Mouse (Mus musculus): ENCODE results near the gene Gm49510.

DNA sequence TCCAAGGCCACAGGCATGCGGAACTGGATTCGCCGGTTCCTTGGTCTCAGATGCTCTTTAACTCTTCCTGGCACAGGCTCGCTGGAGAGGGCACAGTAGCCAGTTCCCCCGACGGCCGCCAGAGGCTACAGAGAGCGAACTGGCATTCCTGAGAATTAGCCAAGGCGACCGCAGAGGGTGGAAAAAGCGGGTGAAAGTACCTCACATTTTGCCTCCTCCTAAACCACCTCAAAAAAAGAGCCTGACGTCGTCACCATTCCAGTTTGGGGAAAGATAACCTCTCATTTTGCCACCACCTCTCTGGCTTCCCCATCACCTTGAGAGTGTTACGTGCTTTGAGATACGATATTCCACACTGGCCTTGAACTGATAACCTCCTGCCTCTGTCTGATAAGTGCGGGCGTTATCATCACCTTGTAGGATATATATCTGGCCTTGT is 23.2 kb upstream of the Gm49510 start:
- no peak for TF ChIP-seq POLR2A (IDR thresholded peaks at IDR 0.05; ENCODE audit: low read depth, low read length)
- TF ChIP-seq CTCF (IDR thresholded peaks at IDR 0.05; ENCODE audit: extremely low read depth, insufficient read depth, insufficient read length, insufficient replicate concordance) = peak; percentile 56; the same call in 1 of the 2 replicates

Measured in spleen, adult 2 months (tissue).